Mouse (Mus musculus): ENCODE results near the gene Trank1.
A peak's percentile ranks its signal among the peaks of the same experiment; 100 is the strongest.

The Trank1 gene

DNA sequence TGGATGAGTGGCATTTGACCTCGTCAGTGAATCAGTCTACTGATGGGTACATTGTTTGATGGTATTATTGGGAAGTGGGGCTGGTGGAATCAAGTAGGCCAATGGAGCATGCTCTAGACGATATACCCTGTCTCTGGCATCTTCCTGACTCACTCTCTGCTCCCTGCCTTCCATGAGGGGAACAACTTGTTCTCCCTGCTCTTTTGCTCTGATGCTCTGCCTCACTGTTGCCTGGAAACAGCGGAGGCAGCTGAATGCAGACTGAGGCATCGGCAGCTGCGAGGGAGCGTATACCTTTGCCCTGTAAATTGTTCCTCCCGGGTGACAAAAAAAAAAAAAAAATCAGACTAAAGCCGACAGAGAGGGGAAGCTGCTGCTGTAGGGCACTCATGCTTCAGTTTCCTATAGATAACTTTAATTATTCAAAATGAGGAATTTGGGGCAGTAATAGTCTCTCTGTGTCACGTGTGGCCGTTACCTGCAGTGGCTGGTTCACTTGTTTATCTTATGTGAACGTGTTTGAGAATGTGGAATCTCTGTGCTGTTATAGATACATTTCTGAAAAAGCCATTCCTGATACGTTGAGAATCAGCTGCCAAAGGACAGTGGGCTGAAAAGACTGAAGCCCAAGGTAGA is 9.2 kb upstream of the Trank1 start:
- DNase-seq (ENCODE audit: low read depth): no peak

DNA sequence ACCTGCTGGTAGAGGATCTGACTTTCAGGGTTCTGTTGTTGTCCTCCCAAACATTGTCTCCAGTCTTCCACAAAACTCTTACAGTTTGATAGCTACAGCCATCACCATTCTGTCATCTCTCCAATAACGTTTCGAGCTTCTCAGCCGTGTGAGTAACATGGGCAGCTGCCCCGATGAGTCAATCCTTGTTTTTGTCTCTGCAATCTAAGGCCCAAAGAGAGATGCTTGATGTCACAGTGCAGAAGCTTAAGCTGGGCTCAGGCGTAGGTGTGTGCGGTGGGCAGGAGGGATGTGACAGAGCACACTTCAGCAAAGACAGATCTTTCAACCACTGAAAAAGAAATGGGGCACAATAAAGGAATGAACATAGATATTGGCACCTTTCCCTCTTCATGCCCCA is 7.5 kb upstream of the Trank1 start:
- no peak for DNase-seq (ENCODE audit: low read depth)

DNA sequence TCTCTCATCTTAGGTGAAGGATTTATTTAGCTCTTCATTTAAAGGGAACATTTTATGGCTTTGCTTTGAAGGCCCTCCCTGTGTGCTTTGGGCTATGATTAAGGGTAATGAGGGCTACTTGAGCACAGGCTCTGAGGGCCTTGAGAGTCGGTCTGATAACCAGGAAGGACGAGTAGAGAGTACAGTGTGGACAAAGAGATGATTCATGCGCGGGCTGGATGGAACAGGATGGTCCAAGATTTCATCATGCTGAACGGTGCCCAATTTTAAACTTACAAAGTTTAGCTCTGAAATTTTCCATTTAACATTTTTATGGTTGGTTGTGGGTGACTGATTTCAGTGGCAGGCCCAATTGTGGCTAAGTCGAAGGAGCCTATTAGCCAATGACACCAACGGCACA is 5.4 kb upstream of the Trank1 start:
- DNase-seq (ENCODE audit: low read depth): no peak

DNA sequence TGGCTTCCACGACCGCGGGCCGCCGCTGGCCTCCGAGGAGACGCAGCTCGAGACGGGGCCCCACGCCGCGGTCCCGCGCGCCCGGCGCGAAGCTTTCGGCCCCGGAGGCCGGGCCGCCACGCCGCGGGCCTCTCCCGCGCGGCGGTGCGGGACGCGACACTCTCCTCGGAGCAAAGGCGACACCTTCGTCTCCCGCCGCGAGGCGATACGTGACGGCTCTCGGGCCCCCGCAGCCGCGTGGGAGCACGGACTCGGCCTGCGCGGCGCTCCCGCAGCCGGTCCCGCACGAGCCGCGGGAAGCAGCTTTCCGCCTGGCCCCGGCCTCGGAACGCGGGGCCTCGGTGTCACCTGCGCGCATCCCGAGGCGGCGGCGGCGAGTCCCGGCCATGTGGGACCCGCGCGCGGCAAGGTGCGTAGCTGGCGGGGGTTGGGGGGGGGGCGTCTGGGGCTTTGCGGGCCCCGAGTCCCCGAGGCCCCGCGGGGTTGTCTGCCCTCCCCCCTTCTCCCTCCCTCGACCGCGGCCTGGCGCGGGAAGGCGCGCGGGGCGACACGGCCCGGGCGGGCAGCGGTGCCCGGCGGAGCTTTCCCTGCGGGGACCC is 403 bp downstream of the Trank1 start:
- no peak for DNase-seq (ENCODE audit: low read depth)

DNA sequence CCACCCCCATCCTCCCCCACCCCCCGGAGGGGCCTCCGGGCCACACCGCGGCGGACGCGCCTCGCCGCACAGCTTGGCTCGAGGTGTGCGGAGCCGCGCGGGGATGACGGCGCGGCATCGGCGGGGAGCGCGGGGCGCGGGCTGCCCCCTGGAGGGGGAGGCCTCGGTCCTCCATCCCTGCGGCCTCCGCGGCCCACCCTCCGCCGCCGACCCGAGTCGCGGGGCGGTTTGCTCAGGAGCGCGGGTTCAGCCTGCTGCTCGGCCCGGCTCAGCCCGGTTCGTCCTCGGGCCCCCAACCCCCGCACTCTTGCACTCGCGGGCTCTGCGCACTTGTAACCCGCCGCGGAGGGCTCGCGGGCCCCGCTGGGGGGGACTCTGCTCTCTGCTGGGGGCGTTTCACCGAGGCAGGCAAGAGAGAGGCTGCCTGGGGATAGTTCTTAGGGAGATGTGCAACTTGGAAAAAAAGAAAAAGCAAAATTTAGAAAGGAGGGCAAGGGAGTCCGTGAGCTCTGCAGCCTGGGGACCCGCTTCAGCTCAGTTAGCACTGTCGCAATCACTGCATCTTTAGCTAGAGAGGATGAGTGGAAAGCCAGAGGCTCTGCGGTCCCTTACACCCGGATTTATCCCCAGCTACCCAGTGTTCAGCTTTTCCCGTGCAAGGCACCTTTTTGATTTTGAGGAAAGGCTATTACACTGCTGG is 1.1 kb downstream of the Trank1 start:
- no peak for DNase-seq (ENCODE audit: low read depth)

DNA sequence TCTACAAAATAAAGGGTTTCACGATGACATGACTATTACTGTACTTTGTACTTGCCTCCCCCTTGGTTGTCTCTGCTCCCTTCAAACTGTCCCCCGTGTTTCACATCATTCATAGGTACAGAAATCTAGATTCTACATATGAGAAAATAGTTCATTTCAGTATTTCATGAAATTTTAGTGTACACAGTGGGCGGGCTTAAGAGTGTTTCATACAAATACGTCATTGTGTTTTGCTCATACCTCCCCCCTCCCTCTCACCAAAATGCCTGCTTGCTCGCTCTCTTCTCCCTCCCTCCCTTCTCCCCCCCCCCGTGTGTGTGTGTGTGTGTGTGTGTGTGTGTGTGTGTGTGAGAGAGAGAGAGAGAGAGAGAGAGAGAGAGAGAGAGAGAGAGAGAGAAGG is 1.8 kb downstream of the Trank1 start:
- DNase-seq (ENCODE audit: low read depth): no peak

- DNase-seq (ENCODE audit: low read depth): no peak
Observed at GRCm38 (mm10) chr9:111313793-111314192, 2.3 kb downstream of the Trank1 start.

GRCm38 (mm10) chr9:111314219-111314618 is 2.7 kb downstream of the Trank1 start:
- peak; percentile 31 for DNase-seq (ENCODE audit: low read depth)

DNA sequence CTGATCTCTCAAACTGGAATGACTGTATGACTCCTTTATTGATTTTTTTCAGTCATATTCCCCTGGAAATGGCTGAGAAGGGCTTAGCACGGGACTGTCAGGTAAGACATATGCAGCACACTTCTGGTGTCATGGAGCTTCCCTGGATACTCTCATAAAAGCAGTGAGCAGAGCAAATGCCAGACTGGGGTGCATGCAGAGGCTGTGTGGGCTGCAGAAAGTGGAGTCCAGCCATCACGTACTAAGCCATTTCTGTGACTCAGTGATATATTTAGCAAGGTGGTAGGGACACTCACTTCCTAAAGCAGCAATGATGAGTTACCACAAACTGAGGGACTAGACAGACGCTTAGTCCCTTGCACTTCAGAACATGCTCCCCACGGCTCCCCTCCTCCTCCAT is 9.4 kb downstream of the Trank1 start:
- no peak for DNase-seq (ENCODE audit: low read depth)

GRCm38 (mm10) chr9:111324881-111325280 is 13.3 kb downstream of the Trank1 start:
- DNase-seq (ENCODE audit: low read depth): no peak

- no peak for DNase-seq (ENCODE audit: low read depth)
Observed at GRCm38 (mm10) chr9:111329881-111330280, 18.3 kb downstream of the Trank1 start.

- no peak for DNase-seq (ENCODE audit: low read depth)
Observed at GRCm38 (mm10) chr9:111333790-111334189, 22.3 kb downstream of the Trank1 start.

DNA sequence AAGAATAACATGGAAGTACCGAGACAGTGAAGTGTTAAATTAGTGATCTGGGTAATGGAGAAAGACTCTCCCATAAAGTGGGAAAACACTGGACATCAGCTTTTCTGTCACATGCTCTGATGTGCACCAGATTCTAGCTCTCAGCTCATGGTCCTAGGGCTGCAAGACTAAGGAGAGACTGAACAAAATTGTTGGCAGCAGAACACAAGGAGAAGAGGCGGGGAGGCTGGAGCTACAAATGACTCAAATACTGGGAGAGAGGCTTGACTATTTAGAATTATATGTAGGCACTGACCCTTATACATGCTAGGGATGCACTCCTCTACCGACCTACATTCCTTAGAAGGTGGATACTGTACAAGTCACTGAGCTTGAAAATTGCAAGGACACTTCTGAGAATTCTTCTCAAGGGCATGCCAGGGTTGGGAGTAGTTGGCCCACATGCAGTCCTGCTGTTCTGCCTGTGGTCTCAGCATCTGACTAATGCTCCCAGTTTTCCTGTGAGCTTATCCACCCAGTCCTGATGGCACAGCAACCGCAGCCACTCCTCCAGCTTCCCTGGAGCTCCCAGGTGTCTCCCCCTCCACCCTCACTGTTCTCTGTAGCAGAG is 23.1 kb downstream of the Trank1 start:
- DNase-seq (ENCODE audit: low read depth): no peak

DNA sequence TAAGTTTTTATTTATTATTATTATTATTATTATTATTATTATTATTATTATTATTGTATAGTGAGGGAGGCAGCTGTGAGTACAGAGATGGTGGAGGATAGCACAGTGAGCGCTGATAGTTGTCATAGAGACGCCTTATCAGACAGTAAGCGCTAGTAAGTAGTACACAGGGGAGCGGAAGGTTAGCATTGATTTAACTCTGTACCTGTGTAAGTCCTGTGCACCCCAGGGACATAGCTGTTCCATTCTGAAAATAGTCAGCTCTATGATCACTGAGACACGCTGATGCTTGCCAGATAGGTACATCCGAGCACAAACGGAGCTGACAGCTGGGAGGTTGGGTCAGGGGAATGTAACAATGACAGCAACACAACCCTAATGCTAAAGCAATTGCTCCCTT is 39.7 kb downstream of the Trank1 start:
- no peak for DNase-seq (ENCODE audit: low read depth)

DNA sequence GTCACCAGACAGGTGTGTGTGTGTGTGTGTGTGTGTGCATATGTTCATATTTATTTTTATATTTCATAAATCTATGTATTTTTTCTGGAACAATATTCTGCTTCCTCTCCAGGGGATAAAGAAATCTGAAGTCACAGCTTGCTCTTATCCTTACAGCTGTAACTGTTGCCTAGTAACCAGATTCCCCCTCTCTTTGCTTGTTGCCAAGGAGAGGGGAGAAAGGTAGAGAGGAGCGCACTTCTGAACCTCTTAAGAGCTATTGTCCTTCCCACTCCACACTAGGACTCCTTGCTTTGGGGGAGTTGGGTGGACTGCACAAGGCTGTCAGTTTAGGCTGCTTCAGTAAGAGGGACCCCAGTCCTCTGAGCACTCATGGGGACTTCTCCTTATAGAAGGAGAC is 40.1 kb downstream of the Trank1 start:
- no peak for DNase-seq (ENCODE audit: low read depth)

DNA sequence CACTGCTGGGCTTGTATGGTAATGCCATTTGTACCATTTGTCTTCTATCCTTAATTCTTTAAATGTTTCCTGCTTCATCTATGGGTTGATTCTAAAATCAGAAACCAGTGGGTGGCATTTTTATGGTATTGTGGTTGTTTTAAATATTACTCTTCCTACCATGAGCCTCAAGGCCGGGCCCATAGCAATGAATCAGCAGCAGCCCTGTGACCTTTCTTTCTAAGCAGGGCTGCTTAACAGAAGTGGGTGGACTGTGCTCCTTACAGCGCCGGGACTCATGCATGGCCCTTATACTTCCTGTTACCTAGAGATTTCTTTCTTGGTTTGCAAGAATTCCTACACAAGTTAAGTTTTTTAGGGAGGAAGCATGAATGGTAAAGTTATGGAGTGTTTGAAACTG is 41.1 kb downstream of the Trank1 start:
- no peak for DNase-seq (ENCODE audit: low read depth)

DNA sequence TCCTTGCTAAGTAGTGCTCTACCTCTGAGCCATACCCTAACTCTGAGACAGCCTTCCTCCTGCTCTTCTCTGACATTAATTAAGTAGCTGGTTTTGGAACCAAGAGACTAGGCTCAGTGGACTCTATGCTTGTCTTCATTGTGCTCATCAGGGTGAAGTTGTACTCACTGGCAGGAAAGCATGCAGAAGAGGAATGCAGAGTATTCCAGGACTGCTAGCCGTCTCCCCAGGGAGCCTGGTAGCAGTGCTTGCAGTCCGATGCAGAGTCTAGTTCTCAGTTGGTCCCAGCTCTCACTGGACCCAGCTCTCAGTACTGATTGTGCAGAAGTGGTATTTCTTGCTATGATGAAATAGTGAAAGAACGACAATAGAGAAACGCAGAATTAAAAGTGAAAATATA is 43.5 kb downstream of the Trank1 start:
- DNase-seq (ENCODE audit: low read depth): no peak

GRCm38 (mm10) chr9:111356386-111356785 is 44.8 kb downstream of the Trank1 start:
- DNase-seq (ENCODE audit: low read depth): no peak

DNA sequence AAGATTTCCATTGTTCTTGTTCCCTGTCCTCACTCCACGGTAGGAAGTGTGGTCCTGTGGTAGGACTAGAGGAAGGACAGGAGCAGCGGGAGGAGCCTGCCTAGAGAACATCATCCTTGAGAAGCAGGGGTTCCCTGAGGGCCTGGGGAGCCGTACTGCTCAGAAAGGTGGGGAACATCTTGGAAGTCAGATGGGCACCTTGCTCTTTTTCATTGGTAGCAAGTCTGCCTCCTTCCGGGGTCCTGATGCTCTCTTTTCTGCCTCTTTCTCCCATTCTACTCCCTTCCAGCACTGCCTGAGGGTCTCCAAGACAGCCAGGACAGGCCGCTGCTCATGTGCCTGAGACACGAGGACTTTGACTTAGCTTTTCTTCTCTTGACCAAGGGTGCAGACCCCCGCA is 52.1 kb downstream of the Trank1 start:
- DNase-seq (ENCODE audit: low read depth): no peak

GRCm38 (mm10) chr9:111367713-111368112 is 56.2 kb downstream of the Trank1 start:
- DNase-seq (ENCODE audit: low read depth): no peak

DNA sequence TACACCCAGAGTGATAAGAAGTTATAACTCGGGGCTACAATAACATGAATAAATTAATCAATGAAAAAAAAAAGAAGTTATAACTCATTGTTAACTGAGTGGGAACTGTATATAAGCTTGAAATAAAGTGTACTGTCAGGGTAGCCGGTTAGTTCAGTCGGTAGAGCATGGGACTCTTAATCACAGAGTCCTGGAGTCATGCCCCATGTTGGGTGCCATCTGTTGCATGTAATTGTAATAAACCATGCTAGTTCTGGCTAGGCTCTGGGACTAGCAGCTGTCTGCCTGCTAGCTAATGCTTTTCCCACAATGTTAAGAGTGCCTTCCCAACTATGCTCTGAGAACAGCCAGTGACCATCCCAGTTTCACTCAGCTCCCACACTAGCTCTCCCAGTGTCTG is 60.5 kb downstream of the Trank1 start:
- no peak for DNase-seq (ENCODE audit: low read depth)

DNA sequence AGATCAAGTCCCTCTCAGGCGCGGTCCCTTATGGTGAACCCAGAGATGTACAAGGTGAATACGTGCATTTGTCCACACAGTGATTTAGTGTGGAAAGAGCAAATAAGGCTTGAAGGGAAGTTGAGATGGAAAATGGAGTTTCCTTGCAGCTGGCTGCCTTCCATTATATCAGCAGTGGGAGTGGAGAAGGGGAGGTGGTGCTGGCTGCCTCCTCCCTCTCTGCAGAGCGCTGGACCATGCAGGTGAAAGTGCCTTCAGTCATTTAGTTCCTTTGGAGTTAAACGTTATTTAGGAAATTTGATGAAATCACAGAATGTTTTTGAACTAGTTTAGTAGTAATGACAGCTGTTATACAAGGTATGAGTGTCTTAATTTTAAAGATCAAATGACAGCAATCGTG is 66.3 kb downstream of the Trank1 start:
- DNase-seq (ENCODE audit: low read depth): no peak
